Mouse (Mus musculus) liver, embryonic 15.5 days (tissue): Measurements from ENCODE around the gene Med16. TPM values are rescaled to one million over a fixed set of nuclear protein-coding genes. Genes with fewer than 3 reads are reported as not detected.

Experiments used
- ATAC-seq: fragments of 200-750 bp; cut with Nextera tagmentation; 2 replicates; pipeline ENCODE4 v1.8.0; 2017; ENCODE audit warnings: moderate number of reproducible peaks, mild to moderate bottlenecking, moderate library complexity; ENCODE audit not compliant: insufficient read depth
- H3K27ac ChIP-seq: fragments of 300-500 bp; sonication (generic); replicated peaks from 2 replicates; pipeline ENCODE4 v1.5.1; 2015; ENCODE audit warnings: mild to moderate bottlenecking, inconsistent platforms
- H3K27me3 ChIP-seq: fragments of 300-500 bp; sonication (generic); 2 replicates; pipeline ENCODE4 v1.6.1; 2015; ENCODE audit warnings: mild to moderate bottlenecking, inconsistent platforms
- H3K36me3 ChIP-seq: fragments of 300-500 bp; sonication (generic); replicated peaks from 2 replicates; pipeline ENCODE4 v1.6.1; 2015; ENCODE audit warnings: moderate library complexity, mild to moderate bottlenecking, inconsistent platforms
- H3K4me1 ChIP-seq: fragments of 300-500 bp; sonication (generic); replicated peaks from 2 replicates; pipeline ENCODE4 v1.6.1; 2015; ENCODE audit warnings: inconsistent platforms
- H3K4me2 ChIP-seq: fragments of 300-500 bp; sonication (generic); 2 replicates; pipeline ENCODE4 v1.6.1; 2015; ENCODE audit warnings: moderate library complexity, mild to moderate bottlenecking, inconsistent platforms
- H3K4me3 ChIP-seq: fragments of 300-500 bp; sonication (generic); replicated peaks from 2 replicates; pipeline ENCODE4 v1.5.1; 2015; ENCODE audit warnings: mild to moderate bottlenecking, inconsistent platforms
- H3K9ac ChIP-seq: fragments of 300-500 bp; sonication (generic); 2 replicates; pipeline ENCODE4 v1.6.1; 2015; ENCODE audit warnings: moderate library complexity, mild to moderate bottlenecking, inconsistent platforms
- H3K9me3 ChIP-seq: fragments of 300-500 bp; sonication (generic); replicated peaks from 2 replicates; pipeline ENCODE4 v1.6.1; 2016; ENCODE audit warnings: inconsistent platforms
- WGBS: fragments of 180-500 bp; shearing (Covaris S2); methylation state at CpG from one replicate; pipeline ENCODE4 v1.1.7; 2015; ENCODE audit warnings: mixed read lengths; ENCODE audit not compliant: insufficient replicate concordance; 5-methylcytosine and 5-hydroxymethylcytosine counted together
- polyA plus RNA-seq: library from polyadenylated mRNA; unstranded; fragments of >200 nt; fragmentation: Nextera tagmentation; extraction: Ambion mirVana; gene quantifications from 2 replicates; pipeline ENCODE4 v1.2.1, GENCODE M21; 2015

The Med16 gene
- polyA plus RNA-seq, 1 experiment from 2014 or later, result 16.4 TPM

- WGBS, result 62% methylated on average over 12 of the region's 12 CpGs
- Histone ChIP-seq H3K9ac (no peak overlapping the region), H3K36me3 (peaks cover 50% of the 10 kb centered on the region), H3K4me1 (peaks cover 8% of the 10 kb centered on the region), H3K27me3 (no peaks in the 10 kb centered on the region), H3K4me3 (no peak overlapping the region), H3K27ac (no peak overlapping the region), H3K4me2 (no peak overlapping the region), H3K9me3 (no peaks in the 10 kb centered on the region)
- 0 out of 2 replicates have a peak, but pooled peaks have one; percentile 6 for ATAC-seq
Measured at GRCm38 (mm10) chr10:79865189-79865601, 43.5 kb downstream of the Med16 start.

DNA sequence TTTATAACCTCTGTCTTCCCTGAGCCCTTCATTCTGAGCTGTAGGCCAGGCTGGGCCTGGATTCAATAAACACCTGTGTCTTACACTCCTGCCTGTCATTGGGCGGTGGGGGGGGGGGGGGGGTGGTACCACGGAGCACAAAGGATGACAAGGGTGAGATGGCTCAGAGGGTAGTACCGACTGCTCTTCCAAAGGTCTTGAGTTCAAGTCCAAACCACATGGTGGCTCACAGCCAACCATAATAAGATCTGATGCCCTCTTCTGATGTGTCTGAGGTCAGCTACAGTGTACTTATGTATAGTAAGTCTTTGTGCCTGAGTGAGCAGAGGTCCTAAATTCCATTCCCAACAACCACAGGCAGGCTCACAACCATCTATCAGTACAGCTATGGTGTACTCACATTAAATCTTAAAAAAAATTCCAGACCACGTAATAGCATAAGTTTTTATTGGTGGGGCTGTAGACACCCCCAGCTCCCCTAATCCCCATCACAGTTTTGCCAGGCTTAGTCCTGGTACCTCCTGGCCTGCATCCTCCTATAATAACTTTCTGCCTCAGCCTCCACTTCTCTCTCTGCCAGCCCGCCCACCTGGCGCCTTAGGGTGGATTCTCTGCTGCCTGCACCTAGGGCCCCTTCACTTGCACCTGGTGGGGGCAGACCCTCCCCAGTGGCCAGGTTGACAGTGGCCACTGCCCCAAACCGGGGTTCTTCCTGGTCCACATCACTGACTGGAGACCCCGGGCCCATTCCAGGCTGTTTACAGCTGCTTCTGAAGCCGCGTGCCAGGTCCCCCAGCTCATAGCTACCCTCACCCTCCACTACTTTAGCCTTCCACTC is 44.2 kb downstream of the Med16 start:
- no peak overlapping the region for H3K9ac ChIP-seq
- H3K9me3 ChIP-seq, result no peaks in the 10 kb centered on the region
- ATAC-seq, result no peak
- no peak overlapping the region for H3K4me3 ChIP-seq
- no peaks in the 10 kb centered on the region for H3K27me3 ChIP-seq
- H3K36me3 ChIP-seq, result peaks cover 57% of the 10 kb centered on the region
- peaks cover 12% of the 10 kb centered on the region for H3K4me1 ChIP-seq
- H3K27ac ChIP-seq, result no peak overlapping the region
- WGBS, result 61% methylated on average over 10 of the region's 10 CpGs
- H3K4me2 ChIP-seq, result no peak overlapping the region

- H3K4me3 ChIP-seq, result no peak overlapping the region
- H3K9me3 ChIP-seq, result no peaks in the 10 kb centered on the region
- no peak overlapping the region for H3K9ac ChIP-seq
- H3K27ac ChIP-seq, result no peak overlapping the region
- no peak overlapping the region for H3K4me2 ChIP-seq
- WGBS, result 80% methylated on average over 10 of the region's 10 CpGs
- no peak for ATAC-seq
- H3K27me3 ChIP-seq, result no peaks in the 10 kb centered on the region
- peaks cover 26% of the 10 kb centered on the region for H3K4me1 ChIP-seq
- H3K36me3 ChIP-seq, result peaks cover 73% of the 10 kb centered on the region
Measured at GRCm38 (mm10) chr10:79862925-79863324, 45.8 kb downstream of the Med16 start.

- Histone ChIP-seq H3K4me3 (no peak overlapping the region), H3K9ac (no peak overlapping the region), H3K27ac (no peak overlapping the region), H3K4me2 (no peak overlapping the region), H3K36me3 (peaks cover 80% of the 10 kb centered on the region), H3K27me3 (no peaks in the 10 kb centered on the region), H3K9me3 (no peaks in the 10 kb centered on the region), H3K4me1 (peaks cover 33% of the 10 kb centered on the region)
- WGBS, result 89% methylated on average over 23 of the region's 23 CpGs
- ATAC-seq, result no peak
Measured at GRCm38 (mm10) chr10:79862049-79862788, 46.5 kb downstream of the Med16 start.

DNA sequence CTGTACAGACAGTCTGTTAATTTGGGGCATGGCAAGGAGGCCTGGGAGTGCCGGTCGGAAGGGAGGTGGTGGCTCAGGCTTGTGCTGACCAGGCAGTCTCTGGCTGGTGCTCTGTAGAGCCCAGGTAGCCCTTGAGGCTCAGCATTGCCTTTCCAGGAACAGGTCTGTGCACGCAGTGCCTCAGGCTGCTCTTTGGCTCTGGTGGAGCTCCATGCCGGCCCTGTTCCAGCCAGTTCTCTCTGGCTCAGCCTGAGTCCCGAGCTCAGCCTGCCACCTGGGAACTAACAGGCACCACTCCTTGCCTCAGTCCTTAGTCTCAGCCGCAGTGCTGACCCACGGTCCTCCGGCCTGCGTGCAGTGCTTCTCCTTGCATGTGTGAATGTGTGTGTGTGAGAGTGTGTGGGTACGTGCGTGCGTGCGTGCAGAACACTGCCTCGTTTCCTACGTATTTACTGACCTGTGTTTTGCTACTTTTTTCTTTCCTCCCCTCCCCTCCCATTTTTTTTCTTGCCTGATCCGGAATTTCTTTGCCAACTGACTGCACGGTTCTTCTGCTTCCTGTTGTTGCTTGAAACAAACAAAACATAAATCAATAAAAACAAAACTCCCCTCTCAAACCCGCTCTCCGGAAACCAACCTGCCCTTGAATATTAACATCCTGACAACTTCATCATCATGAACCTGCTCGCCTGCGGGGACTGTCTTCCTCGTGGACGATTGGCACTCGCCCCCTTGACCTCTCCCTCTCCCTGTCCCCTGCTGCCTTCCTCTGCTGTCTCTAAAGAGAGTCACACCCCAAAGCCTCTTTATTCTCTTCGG is 47.3 kb downstream of the Med16 start:
- Histone ChIP-seq H3K36me3 (peaks cover 88% of the 10 kb centered on the region), H3K4me1 (peaks cover 40% of the 10 kb centered on the region), H3K4me2 (no peak overlapping the region), H3K4me3 (no peak overlapping the region), H3K9me3 (no peaks in the 10 kb centered on the region), H3K27ac (no peak overlapping the region), H3K9ac (no peak overlapping the region), H3K27me3 (no peaks in the 10 kb centered on the region)
- ATAC-seq, result no peak
- 86% methylated on average over 25 of the region's 25 CpGs for WGBS

- no peak overlapping the region for H3K27ac ChIP-seq
- no peaks in the 10 kb centered on the region for H3K27me3 ChIP-seq
- no peak overlapping the region for H3K4me2 ChIP-seq
- H3K4me3 ChIP-seq, result no peak overlapping the region
- H3K4me1 ChIP-seq, result peaks cover 47% of the 10 kb centered on the region
- WGBS, result 89% methylated on average over 26 of the region's 26 CpGs
- ATAC-seq, result no peak
- H3K36me3 ChIP-seq, result peaks cover 91% of the 10 kb centered on the region
- no peaks in the 10 kb centered on the region for H3K9me3 ChIP-seq
- H3K9ac ChIP-seq, result no peak overlapping the region
Measured at GRCm38 (mm10) chr10:79860079-79860911, 48.4 kb downstream of the Med16 start.

DNA sequence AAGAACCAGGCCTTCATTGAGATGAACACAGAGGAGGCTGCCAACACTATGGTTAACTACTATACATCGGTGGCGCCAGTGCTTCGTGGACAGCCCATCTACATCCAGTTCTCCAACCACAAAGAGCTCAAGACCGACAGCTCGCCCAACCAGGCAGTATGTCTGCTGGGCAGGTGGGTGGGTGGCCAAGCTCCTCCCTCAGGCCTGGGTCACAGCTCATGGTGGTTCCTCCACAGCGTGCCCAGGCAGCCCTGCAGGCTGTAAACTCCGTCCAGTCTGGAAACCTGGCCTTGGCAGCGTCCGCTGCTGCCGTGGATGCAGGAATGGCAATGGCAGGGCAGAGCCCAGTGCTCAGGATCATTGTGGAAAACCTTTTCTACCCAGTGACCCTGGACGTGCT is 49.6 kb downstream of the Med16 start:
- H3K27ac ChIP-seq, result no peak overlapping the region
- H3K27me3 ChIP-seq, result no peaks in the 10 kb centered on the region
- 83% methylated on average over 11 of the region's 11 CpGs for WGBS
- ATAC-seq, result no peak
- H3K36me3 ChIP-seq, result peaks cover 80% of the 10 kb centered on the region
- H3K4me2 ChIP-seq, result no peak overlapping the region
- no peaks in the 10 kb centered on the region for H3K9me3 ChIP-seq
- no peak overlapping the region for H3K4me3 ChIP-seq
- H3K9ac ChIP-seq, result no peak overlapping the region
- H3K4me1 ChIP-seq, result peaks cover 45% of the 10 kb centered on the region

DNA sequence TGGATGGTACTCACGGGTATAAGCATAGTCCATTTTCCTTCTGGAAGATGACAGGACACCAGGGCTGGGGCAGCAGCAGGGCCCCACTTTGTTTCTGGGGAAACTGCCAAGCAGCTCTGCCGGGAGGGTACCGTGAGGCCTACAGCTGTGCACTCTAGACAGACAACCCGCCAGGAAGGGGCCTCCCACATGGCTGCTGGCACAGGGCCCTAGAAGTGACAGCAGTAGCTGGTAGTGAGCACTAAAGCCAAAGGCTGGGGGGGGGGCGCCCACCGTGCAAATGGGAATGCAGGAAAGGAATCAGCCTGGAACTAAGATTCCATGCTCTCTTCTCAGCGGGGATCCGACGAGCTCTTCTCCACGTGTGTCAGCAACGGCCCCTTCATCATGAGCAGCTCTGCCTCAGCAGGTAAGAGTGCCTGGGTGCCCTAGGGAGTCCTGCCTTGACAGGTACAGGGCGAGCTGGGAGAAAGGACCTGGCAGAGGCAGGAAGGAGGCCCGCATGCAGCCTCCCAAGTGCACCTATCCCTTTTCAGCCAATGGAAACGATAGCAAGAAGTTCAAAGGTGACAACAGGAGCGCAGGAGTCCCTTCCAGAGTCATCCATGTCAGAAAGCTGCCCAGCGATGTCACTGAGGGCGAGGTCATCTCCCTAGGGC is 50.2 kb downstream of the Med16 start:
- Histone ChIP-seq H3K4me3 (0 out of 2 replicates have a peak overlapping the region, but pooled peaks have one; percentile 97), H3K4me1 (peaks cover 49% of the 10 kb centered on the region), H3K27ac (no peak overlapping the region), H3K27me3 (no peaks in the 10 kb centered on the region), H3K9me3 (no peaks in the 10 kb centered on the region), H3K9ac (no peak overlapping the region), H3K4me2 (peak overlapping the region; percentile 87; the same call in 1 of the 2 replicates), H3K36me3 (peaks cover 74% of the 10 kb centered on the region)
- 61% methylated on average over 17 of the region's 17 CpGs for WGBS
- no peak for ATAC-seq

GRCm38 (mm10) chr10:79857894-79858293 is 50.8 kb downstream of the Med16 start:
- Histone ChIP-seq H3K27ac (no peak overlapping the region), H3K9me3 (no peaks in the 10 kb centered on the region), H3K4me2 (peak overlapping the region; percentile 87), H3K4me1 (peaks cover 56% of the 10 kb centered on the region), H3K36me3 (peaks cover 67% of the 10 kb centered on the region), H3K9ac (no peak overlapping the region), H3K27me3 (no peaks in the 10 kb centered on the region), H3K4me3 (peak overlapping the region; percentile 97; the same call in 1 of the 2 replicates)
- ATAC-seq, result no peak
- 70% methylated on average over 2 of the region's 2 CpGs for WGBS

DNA sequence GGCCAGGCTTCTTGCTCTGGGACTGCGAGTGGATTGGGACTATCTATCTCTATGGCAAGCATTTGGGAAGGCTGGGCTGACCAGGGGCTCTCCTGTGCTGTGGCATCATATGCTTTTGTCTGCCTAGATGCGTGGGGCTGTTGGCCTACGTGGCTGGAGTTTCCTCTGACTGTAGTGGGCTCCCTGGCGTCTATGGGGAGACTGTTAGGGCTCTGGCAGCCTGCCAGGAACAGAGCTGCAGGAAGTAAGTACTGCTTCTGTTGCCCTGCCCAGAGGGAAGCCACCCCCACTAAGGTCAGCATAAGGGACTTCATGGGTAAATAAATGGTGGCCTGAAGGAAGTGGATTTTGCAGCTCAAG is 51.3 kb downstream of the Med16 start:
- H3K9me3 ChIP-seq, result no peaks in the 10 kb centered on the region
- peaks cover 63% of the 10 kb centered on the region for H3K36me3 ChIP-seq
- peak overlapping the region; percentile 87 for H3K4me2 ChIP-seq
- 16% methylated on average over 4 of the region's 4 CpGs for WGBS
- H3K27me3 ChIP-seq, result no peaks in the 10 kb centered on the region
- H3K4me3 ChIP-seq, result peak overlapping the region; percentile 97
- H3K4me1 ChIP-seq, result peaks cover 61% of the 10 kb centered on the region
- ATAC-seq, result no peak
- H3K9ac ChIP-seq, result peak overlapping the region; percentile 93
- peak overlapping the region; percentile 97; the same call in 1 of the 2 replicates for H3K27ac ChIP-seq
